ENCODE assay signal across 19 mouse cellular contexts in genomic region chr9:103495391-103495790, GRCm38 (mm10). TPM values are rescaled to one million over a fixed set of nuclear protein-coding genes. Genes with fewer than 3 reads are reported as not detected.
DNase-seq lines count a peak whose midpoint lies in the region; ATAC-seq lines count a peak whose summit lies in the region.
"Had no signal": no experiment of that assay in that cellular context is flagged by ENCODE, and none has a peak within 500 bp of the region (broad histone marks: within the 10 kb centered on the region; RNA-seq: fewer than 3 reads in every experiment).

No protein-coding gene starts in this region.

- peaks cover 30% of the 10 kb centered on the region for H3K36me3 ChIP-seq in heart, embryonic 10.5 days
- no peaks in the 10 kb centered on the region for H3K36me3 ChIP-seq in kidney, embryonic 15.5 days
- H3K36me3 ChIP-seq: embryonic facial prominence, embryonic 13.5 days; G1E; hindbrain, embryonic 15.5 days had no signal

- 73% methylated on average over 11 of the region's 11 CpGs for WGBS in heart, embryonic 10.5 days
- WGBS in kidney, embryonic 15.5 days, result 46% methylated on average over 11 of the region's 11 CpGs

- H3K9ac ChIP-seq in kidney, embryonic 15.5 days, result no peak overlapping the region
- H3K9ac ChIP-seq: embryonic facial prominence, embryonic 13.5 days; forebrain, embryonic 12.5 days; hindbrain, embryonic 15.5 days had no signal

- H3K4me2 ChIP-seq in kidney, embryonic 15.5 days, result no peak overlapping the region
- H3K4me2 ChIP-seq: embryonic facial prominence, embryonic 13.5 days; forebrain, embryonic 12.5 days; heart, embryonic 13.5 days; hindbrain, embryonic 15.5 days had no signal

- peaks cover 50% of the 10 kb centered on the region for H3K4me1 ChIP-seq in heart, embryonic 10.5 days
- H3K4me1 ChIP-seq in kidney, embryonic 15.5 days, result peaks cover 22% of the 10 kb centered on the region

- H3K27me3 ChIP-seq in heart, embryonic 10.5 days (ENCODE audit: insufficient read depth, poor library complexity, severe bottlenecking), result no peaks in the 10 kb centered on the region
- H3K27me3 ChIP-seq in kidney, embryonic 15.5 days, result 0 out of 2 replicates have a peak, but pooled peaks cover 2% of the 10 kb centered on the region
- H3K27me3 ChIP-seq: embryonic facial prominence, embryonic 13.5 days; heart, embryonic 13.5 days had no signal

- no peaks in the 10 kb centered on the region for H3K9me3 ChIP-seq in heart, embryonic 10.5 days
- no peaks in the 10 kb centered on the region for H3K9me3 ChIP-seq in kidney, embryonic 15.5 days (replicated peaks)
- H3K9me3 ChIP-seq: embryonic facial prominence, embryonic 13.5 days; forebrain, embryonic 12.5 days; heart, embryonic 13.5 days; hindbrain, embryonic 15.5 days had no signal

- no peak overlapping the region for H3K4me3 ChIP-seq in heart, embryonic 10.5 days
- H3K4me3 ChIP-seq in kidney, embryonic 15.5 days (replicated peaks), result no peak overlapping the region
- H3K4me3 ChIP-seq: embryonic facial prominence, embryonic 13.5 days; forebrain, embryonic 12.5 days; heart, embryonic 13.5 days; hindbrain, embryonic 15.5 days had no signal

- H3K27ac ChIP-seq in heart, embryonic 10.5 days, result 0 out of 2 replicates have a peak overlapping the region, but pooled peaks have one; percentile 13
- 0 out of 2 replicates have a peak overlapping the region, but pooled peaks have one; percentile 27 for H3K27ac ChIP-seq in kidney, embryonic 15.5 days
- H3K27ac ChIP-seq: embryonic facial prominence, embryonic 13.5 days had no signal

- ATAC-seq in kidney, embryonic 15.5 days (replicated peaks; ENCODE audit: low FRiP score), result no peak
- ATAC-seq: CD4-positive, CD25-positive, alpha-beta regulatory T cell, adult 4 months had no signal

- DNase-seq in heart, embryonic 10.5 days (ENCODE audit: low spot score), result no peak
- no peak for DNase-seq in heart, adult 11 months
- DNase-seq in kidney, postnatal 10 days, result no peak
- DNase-seq in B cell, adult 2 months, result peak; percentile 15 to 23
- peak; percentile 18 for DNase-seq in MN1 (ENCODE audit: low spot score)
- DNase-seq in frontal cortex, adult 2 months (ENCODE audit: extremely low spot score in 1 of 2, low spot score in 1 of 2), result no peak
- DNase-seq: adrenal gland, postnatal 10 days; cerebellum, adult 11 months; cerebellum, postnatal 36 days; gastrocnemius, postnatal 14 days; heart, postnatal 36 days had no signal

RNA-seq across cellular contexts. Expression of gene Bfsp2, which starts 15.2 kb away (rescaled TPM):
- polyA plus RNA-seq in heart, embryonic 10.5 days (2016; fragmentation: Nextera tagmentation; extraction: Ambion mirVana), result 0.39 and 0.74 TPM in 2 replicates
- polyA plus RNA-seq in kidney, embryonic 15.5 days (2015; fragmentation: Nextera tagmentation; extraction: Ambion mirVana), result 0.27 and 0.37 TPM in 2 replicates
- 5.5 and 6.9 TPM in 2 replicates for polyA plus RNA-seq in frontal cortex, adult 2 months (2012; rRNA removed)
- polyA plus RNA-seq: G1E; gonadal fat pad, adult 2 months had no signal

Comparison
In these comparisons a context has a peak if more than half of its experiments do, and no peak if none do; other contexts are left out.
1. DNase-seq: peak in B cell, adult 2 months (2 of 2) and MN1 (single experiment); none in heart, embryonic 10.5 days (single experiment), heart, adult 11 months (single experiment), kidney, postnatal 10 days (single experiment) and frontal cortex, adult 2 months (0 of 2).